Mouse (Mus musculus) left cerebral cortex, adult 8-10 months (tissue): ENCODE measurements at regions not wholly inside any gene's neighbourhood (a gene's known extent, or its start where the extent isn't known, plus 50 kb on each side); places are given as distances from the start of the nearest gene placed in this dataset.
A peak's percentile ranks its signal among the peaks of the same experiment; 100 is the strongest.

Experiments used
- DNase-seq, 2 experiments: peaks; one replicate each; pipeline ENCODE4 v3.0.0; 2022; ENCODE audit warnings: low spot score in 2 of 2

DNA sequence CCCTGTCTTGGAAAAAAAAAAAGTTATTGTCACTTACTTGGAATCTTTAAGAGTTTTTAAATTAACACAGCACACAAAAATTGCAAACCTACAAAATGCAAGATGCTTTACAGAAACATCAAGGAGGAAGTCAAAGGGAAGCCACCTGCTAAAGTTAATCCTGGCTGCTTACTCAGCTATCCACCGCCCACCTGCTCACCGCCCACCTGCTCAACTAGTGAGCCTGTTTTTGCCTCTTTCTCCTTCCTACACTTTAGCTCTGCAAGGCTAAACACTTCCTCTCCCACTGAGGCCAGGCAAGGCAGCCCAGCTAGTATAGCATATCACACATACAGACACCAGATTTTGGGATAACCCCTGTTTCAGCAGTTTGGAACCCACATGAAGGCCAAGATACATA lies 66.4 kb downstream of the Gm6685 start:
- DNase-seq = peak; percentile 4 to 56

GRCm38 (mm10) chr11:28272571-28272970 lies 67.1 kb downstream of the Gm6685 start:
- DNase-seq = no peak
